Comparison of ENCODE assay signal across 23 mouse cellular contexts in genomic region chr1:71822123-71822522, GRCm38 (mm10).
"Had no signal": no experiment of that assay in that cellular context is flagged by ENCODE, and none has a peak within 500 bp of the region (broad histone marks: within the 10 kb centered on the region; RNA-seq: fewer than 3 reads in every experiment).

No protein-coding gene starts in this region.

- H3K4me3 ChIP-seq: heart, embryonic 12.5 days; heart, embryonic 15.5 days; hindbrain, embryonic 13.5 days; hindbrain, embryonic 15.5 days; kidney, embryonic 15.5 days; limb, embryonic 13.5 days; limb, embryonic 15.5 days; liver, embryonic 12.5 days had no signal

- H3K27ac ChIP-seq: heart, embryonic 15.5 days; hindbrain, embryonic 13.5 days; hindbrain, embryonic 15.5 days; hindbrain, postnatal 0 days; kidney, embryonic 15.5 days; kidney, postnatal 0 days; limb, embryonic 13.5 days; limb, embryonic 15.5 days; liver, embryonic 12.5 days; liver, embryonic 14.5 days had no signal

- H3K4me1 ChIP-seq: hindbrain, embryonic 13.5 days; hindbrain, embryonic 15.5 days; kidney, embryonic 15.5 days; limb, embryonic 13.5 days; limb, embryonic 15.5 days; liver, embryonic 12.5 days had no signal

- DNase-seq: gastrocnemius, postnatal 14 days; gastrocnemius, postnatal 36 days; heart, adult 18-20 months; kidney, adult 11 months; kidney, adult 2 months; kidney, adult 9 months; kidney, postnatal 14 days; kidney, postnatal 36 days; layer of hippocampus, adult 9-11 months; layer of hippocampus, postnatal 36 days; left cerebral cortex, postnatal 4 days had no signal

- H3K27me3 ChIP-seq: heart, embryonic 12.5 days; heart, embryonic 15.5 days; hindbrain, embryonic 13.5 days; hindbrain, embryonic 15.5 days; kidney, embryonic 15.5 days; limb, embryonic 13.5 days; limb, embryonic 15.5 days; liver, embryonic 12.5 days had no signal

- H3K9ac ChIP-seq: heart, embryonic 12.5 days; heart, embryonic 15.5 days; hindbrain, embryonic 13.5 days; hindbrain, embryonic 15.5 days; kidney, embryonic 15.5 days; limb, embryonic 13.5 days; limb, embryonic 15.5 days; liver, embryonic 12.5 days; liver, embryonic 14.5 days had no signal

- H3K36me3 ChIP-seq: heart, embryonic 12.5 days; heart, embryonic 15.5 days; hindbrain, embryonic 13.5 days; hindbrain, embryonic 15.5 days; kidney, embryonic 15.5 days; limb, embryonic 13.5 days; limb, embryonic 15.5 days; liver, embryonic 12.5 days had no signal

- ATAC-seq: hindbrain, postnatal 0 days; intestine, embryonic 16.5 days; liver, embryonic 12.5 days had no signal

- H3K4me2 ChIP-seq: heart, embryonic 12.5 days; heart, embryonic 15.5 days; hindbrain, embryonic 13.5 days; hindbrain, embryonic 15.5 days; kidney, embryonic 15.5 days; limb, embryonic 13.5 days; limb, embryonic 15.5 days; liver, embryonic 12.5 days had no signal

- H3K9me3 ChIP-seq: heart, embryonic 12.5 days; heart, embryonic 15.5 days; hindbrain, embryonic 13.5 days; hindbrain, embryonic 15.5 days; kidney, embryonic 15.5 days; limb, embryonic 13.5 days; limb, embryonic 15.5 days; liver, embryonic 12.5 days had no signal
